Mouse (Mus musculus) MEL-GATA-1-ER (cell line): ENCODE data around the gene D630003M21Rik.

Source experiments
- DNase-seq: peaks from one replicate; pipeline ENCODE4 v3.0.0-alpha.2; 2012; ENCODE audit warnings: low read depth; ENCODE audit errors: extremely low read depth

The D630003M21Rik gene

GRCm38 (mm10) chr2:158168741-158169211 is 60.2 kb downstream of the D630003M21Rik start:
- no peak for DNase-seq

- DNase-seq: no peak
These were observed 61.4 kb downstream of the D630003M21Rik start for GRCm38 (mm10) chr2:158167496-158168205.

GRCm38 (mm10) chr2:158166628-158167027 is 62.4 kb downstream of the D630003M21Rik start:
- DNase-seq: no peak

GRCm38 (mm10) chr2:158165776-158166175 is 63.2 kb downstream of the D630003M21Rik start:
- DNase-seq: no peak

GRCm38 (mm10) chr2:158163034-158163433 is 66.0 kb downstream of the D630003M21Rik start:
- DNase-seq: no peak

GRCm38 (mm10) chr2:158161761-158162160 is 67.3 kb downstream of the D630003M21Rik start:
- no peak for DNase-seq

GRCm38 (mm10) chr2:158159376-158160235 is 69.4 kb downstream of the D630003M21Rik start:
- no peak for DNase-seq

- no peak for DNase-seq
These were observed 71.4 kb downstream of the D630003M21Rik start for GRCm38 (mm10) chr2:158157654-158158053.

- DNase-seq: no peak
These were observed 72.5 kb downstream of the D630003M21Rik start for GRCm38 (mm10) chr2:158156487-158156886.

- DNase-seq: no peak
These were observed 73.4 kb downstream of the D630003M21Rik start for GRCm38 (mm10) chr2:158155615-158156014.

GRCm38 (mm10) chr2:158155101-158155500 is 73.9 kb downstream of the D630003M21Rik start:
- no peak for DNase-seq

GRCm38 (mm10) chr2:158154641-158155040 is 74.4 kb downstream of the D630003M21Rik start:
- DNase-seq: no peak

- peak; percentile 54 for DNase-seq
These were observed 75.2 kb downstream of the D630003M21Rik start for GRCm38 (mm10) chr2:158153728-158154343.

GRCm38 (mm10) chr2:158152685-158153309 is 76.2 kb downstream of the D630003M21Rik start:
- DNase-seq: no peak

GRCm38 (mm10) chr2:158151077-158151476 is 77.9 kb downstream of the D630003M21Rik start:
- no peak for DNase-seq

- DNase-seq: no peak
These were observed 82.1 kb downstream of the D630003M21Rik start for GRCm38 (mm10) chr2:158146971-158147370.

GRCm38 (mm10) chr2:158146223-158146622 is 82.8 kb downstream of the D630003M21Rik start, which contains the start of gene Tgm2:
Gene Tgm2 (minus strand): TSS chr2:158146436.
- DNase-seq: peak; percentile 53

- no peak for DNase-seq
These were observed 83.4 kb downstream of the D630003M21Rik start for GRCm38 (mm10) chr2:158145528-158146065.

- no peak for DNase-seq
These were observed 84.1 kb downstream of the D630003M21Rik start for GRCm38 (mm10) chr2:158144750-158145527.

- no peak for DNase-seq
These were observed 84.8 kb downstream of the D630003M21Rik start for GRCm38 (mm10) chr2:158144263-158144662.
